ENCODE assay signal across 8 mouse cellular contexts in the genomic region with DNA sequence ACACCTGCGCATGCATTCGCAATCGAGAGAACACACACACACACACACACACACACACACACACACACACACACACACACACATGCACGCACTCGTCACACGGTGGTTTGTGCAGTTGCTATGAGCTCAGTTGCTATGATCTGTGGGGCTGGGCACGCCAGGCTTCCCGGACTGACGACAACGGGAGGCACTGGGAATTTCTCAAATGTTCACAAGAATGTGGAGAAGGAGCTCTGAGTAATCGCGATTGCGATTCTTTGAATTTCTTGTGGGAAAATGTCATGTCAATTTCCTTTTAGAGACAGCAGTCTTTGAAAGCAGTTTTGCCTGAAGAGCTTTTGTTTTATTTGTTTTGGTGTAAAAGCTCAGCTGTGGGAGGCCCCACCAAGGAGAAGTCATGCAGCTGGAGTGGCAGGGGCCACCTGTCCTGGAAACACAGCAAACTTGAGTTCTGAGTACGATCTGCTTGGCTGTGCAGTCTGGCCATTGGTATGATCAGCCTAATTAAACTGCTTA. TPM values are rescaled to one million over a fixed set of nuclear protein-coding genes. Genes with fewer than 3 reads are reported as not detected.
DNase-seq lines count a peak whose midpoint lies in the region; ATAC-seq and TF ChIP-seq lines count a peak whose summit lies in the region.

No protein-coding gene starts in this region.

- no peak overlapping the region for H3K9ac ChIP-seq in forebrain, embryonic 13.5 days

- no peak for TF ChIP-seq POLR2A in spleen, adult 2 months (IDR thresholded peaks at IDR 0.05; ENCODE audit: low read depth, low read length)
- TF ChIP-seq POLR2A in lung, adult 2 months (IDR thresholded peaks at IDR 0.05; ENCODE audit: borderline replicate concordance, extremely low read depth, low read depth, low read length), result 0 out of 2 replicates have a peak, but pooled peaks have one; percentile 8

- TF ChIP-seq CTCF in spleen, adult 2 months (IDR thresholded peaks at IDR 0.05; ENCODE audit: extremely low read depth, insufficient read depth, insufficient read length, insufficient replicate concordance), result no peak
- TF ChIP-seq CTCF in lung, adult 2 months (IDR thresholded peaks at IDR 0.05; ENCODE audit: insufficient read depth, low read length), result no peak

- 14% methylated on average over 14 of the region's 14 CpGs for WGBS in spleen, adult 2 months
- WGBS in forebrain, embryonic 13.5 days, result 39% methylated on average over 14 of the region's 14 CpGs
- WGBS in lung, adult 2 months, result 33% methylated on average over 14 of the region's 14 CpGs

- H3K4me2 ChIP-seq in forebrain, embryonic 13.5 days, result peak overlapping the region; percentile 40

- H3K27ac ChIP-seq in spleen, adult 2 months (ENCODE audit: insufficient read depth, low read length), result peak overlapping the region; percentile 72
- H3K27ac ChIP-seq in forebrain, embryonic 13.5 days, result peak overlapping the region; percentile 81

- H3K4me3 ChIP-seq in spleen, adult 2 months (ENCODE audit: extremely low read depth, insufficient read depth, insufficient read length), result peak overlapping the region; percentile 58; the same call in 1 of the 2 replicates
- H3K4me3 ChIP-seq in forebrain, embryonic 13.5 days, result no peak overlapping the region
- peak overlapping the region; percentile 44 for H3K4me3 ChIP-seq in lung, adult 2 months (replicated peaks; ENCODE audit: extremely low read depth, low read depth, low read length)

- peak; percentile 44 for DNase-seq in gastrocnemius, adult 18-20 months (ENCODE audit: low spot score)
- DNase-seq in gastrocnemius, adult 8-10 months (ENCODE audit: low spot score in 2 of 2), result no peak
- peak in 1 of 2 experiments; percentile 26 for DNase-seq in spleen, adult 2 months (ENCODE audit: low read depth in 1 of 2, low spot score in 2 of 2)
- no peak for DNase-seq in spleen, adult 12 weeks (ENCODE audit: low spot score)
- peak; percentile 51 for DNase-seq in lung, adult 2 months
- DNase-seq in right cerebral cortex, postnatal 10 days (ENCODE audit: low spot score in 2 of 2), result peak; percentile 56 to 60
- no peak for DNase-seq in ovary, postnatal 14 days (ENCODE audit: low spot score)

- H3K27me3 ChIP-seq in spleen, adult 2 months (ENCODE audit: control insufficient read depth, insufficient read depth, low read length), result no peaks in the 10 kb centered on the region
- no peaks in the 10 kb centered on the region for H3K27me3 ChIP-seq in forebrain, embryonic 13.5 days

- no peaks in the 10 kb centered on the region for H3K36me3 ChIP-seq in spleen, adult 2 months (ENCODE audit: control insufficient read depth, insufficient read depth, low read length)
- H3K36me3 ChIP-seq in forebrain, embryonic 13.5 days (ENCODE audit: poor library complexity, severe bottlenecking), result no peaks in the 10 kb centered on the region

- H3K9me3 ChIP-seq in forebrain, embryonic 13.5 days (replicated peaks), result no peaks in the 10 kb centered on the region

- peaks cover 28% of the 10 kb centered on the region; the same call in 1 of the 2 replicates for H3K4me1 ChIP-seq in spleen, adult 2 months (ENCODE audit: control insufficient read depth, insufficient read depth, insufficient read length)
- peaks cover 38% of the 10 kb centered on the region for H3K4me1 ChIP-seq in forebrain, embryonic 13.5 days
- peaks cover 34% of the 10 kb centered on the region for H3K4me1 ChIP-seq in lung, adult 2 months (ENCODE audit: control insufficient read depth, insufficient read depth, low read length)

- peak; percentile 57; the same call in 1 of the 2 replicates for ATAC-seq in forebrain, embryonic 13.5 days

RNA-seq across cellular contexts. Expression of gene Nfkbia, which starts 27.5 kb away (rescaled TPM):
- total RNA-seq in gastrocnemius, adult 18-20 months (2021), result 10 to 100 TPM; 19.0 to 63.6 TPM
- 10 to 100 TPM; 18.1 to 43.5 (median 29.1) TPM for total RNA-seq in gastrocnemius, adult 8-10 months (2022)
- polyA plus RNA-seq in spleen, adult 2 months (2012; rRNA removed), result 287 and 388 TPM in 2 replicates
- polyA plus RNA-seq in forebrain, embryonic 13.5 days (2015; fragmentation: Nextera tagmentation; extraction: Ambion mirVana), result 46.4 and 47.0 TPM in 2 replicates
- polyA plus RNA-seq in lung, adult 2 months (2012; rRNA removed), result 282 and 367 TPM in 2 replicates

Comparison
In these comparisons a context has a peak if more than half of its experiments do, and no peak if none do; other contexts are left out.
1. DNase-seq: peak in gastrocnemius, adult 18-20 months (single experiment), lung, adult 2 months (single experiment) and right cerebral cortex, postnatal 10 days (2 of 2); none in gastrocnemius, adult 8-10 months (0 of 2), spleen, adult 12 weeks (single experiment) and ovary, postnatal 14 days (single experiment).